Mouse (Mus musculus) spleen, adult 12 weeks (tissue): ENCODE measurements at regions not wholly inside any gene's neighbourhood (a gene's known extent, or its start where the extent isn't known, plus 50 kb on each side); places are given as distances from the start of the nearest gene placed in this dataset.
"Not testable (repeated sequence)": the region's sequence is repeated elsewhere in the genome, so short reads cannot be mapped to it uniquely, and the experiment has no call there.

ENCODE experiments used
- DNase-seq: peaks from one replicate; pipeline ENCODE4 v3.0.0; 2022; ENCODE audit warnings: low spot score

DNA sequence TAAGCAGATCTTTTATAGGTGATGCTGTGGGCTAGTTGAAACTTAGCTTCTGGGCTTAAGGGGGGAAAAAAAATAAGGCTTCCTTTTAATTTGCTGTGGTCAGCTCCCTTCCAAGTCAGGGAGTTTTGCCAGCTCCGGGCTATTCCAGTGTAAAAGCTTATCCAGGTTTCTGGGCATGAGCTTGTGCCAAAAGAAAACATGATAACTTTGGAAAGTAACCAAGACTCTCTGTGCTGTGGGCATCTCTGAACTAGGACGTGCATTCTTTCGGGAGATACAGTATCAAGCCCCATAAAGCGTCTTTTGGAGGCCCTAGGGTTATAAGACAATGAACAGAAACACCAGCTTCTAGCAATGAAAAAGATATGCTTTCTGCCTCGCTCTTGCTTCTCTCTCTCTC, 114.6 kb upstream of the Dyrk2 start:
- DNase-seq: no peak

GRCm38 (mm10) chr10:118981446-118981845, 111.4 kb upstream of the Dyrk2 start:
- no peak for DNase-seq

- no peak for DNase-seq
Observed at GRCm38 (mm10) chr10:118979339-118979738, 109.3 kb upstream of the Dyrk2 start.

GRCm38 (mm10) chr10:118978181-118978743, 108.3 kb upstream of the Dyrk2 start:
- no peak for DNase-seq

DNA sequence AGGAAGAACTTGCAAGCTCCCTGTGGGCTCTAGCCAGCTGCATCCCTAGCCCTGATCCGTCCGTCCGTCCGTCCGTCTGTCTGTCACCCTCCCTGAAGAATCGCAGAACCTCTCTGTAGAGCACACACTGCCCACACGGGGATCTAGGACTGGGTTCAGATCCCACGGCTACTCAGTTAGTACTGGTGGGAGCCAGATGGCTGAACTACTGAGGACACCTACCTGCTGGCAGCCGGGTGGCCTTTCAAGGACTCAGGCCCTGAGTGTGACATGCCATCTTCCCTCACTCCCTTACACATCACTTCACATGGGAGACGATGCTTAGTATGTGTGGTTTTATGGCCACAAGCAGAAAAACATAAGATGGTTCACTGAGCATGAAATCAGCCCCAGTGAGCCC, 106.4 kb upstream of the Dyrk2 start:
- no peak for DNase-seq

- no peak for DNase-seq
Observed at GRCm38 (mm10) chr10:118975772-118976171, 105.8 kb upstream of the Dyrk2 start.

DNA sequence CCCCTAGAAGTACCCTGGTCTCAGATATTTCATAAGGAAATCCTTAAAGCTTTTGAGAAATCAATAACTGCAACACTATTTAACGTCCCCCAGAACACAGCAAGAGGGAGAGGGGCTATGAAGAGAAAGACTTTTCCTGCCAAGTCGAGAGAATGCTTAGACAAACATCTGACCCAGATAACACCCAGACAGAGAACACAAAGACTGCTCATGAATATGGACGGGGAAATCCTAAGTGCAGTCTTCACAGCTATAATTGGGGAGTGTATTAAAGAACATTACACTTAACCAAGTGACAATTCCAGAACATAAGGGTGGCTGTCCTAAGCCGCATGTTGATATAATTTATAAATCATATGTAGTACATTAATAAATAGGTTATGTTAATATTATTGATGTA, 103.3 kb upstream of the Dyrk2 start:
- no peak for DNase-seq

DNA sequence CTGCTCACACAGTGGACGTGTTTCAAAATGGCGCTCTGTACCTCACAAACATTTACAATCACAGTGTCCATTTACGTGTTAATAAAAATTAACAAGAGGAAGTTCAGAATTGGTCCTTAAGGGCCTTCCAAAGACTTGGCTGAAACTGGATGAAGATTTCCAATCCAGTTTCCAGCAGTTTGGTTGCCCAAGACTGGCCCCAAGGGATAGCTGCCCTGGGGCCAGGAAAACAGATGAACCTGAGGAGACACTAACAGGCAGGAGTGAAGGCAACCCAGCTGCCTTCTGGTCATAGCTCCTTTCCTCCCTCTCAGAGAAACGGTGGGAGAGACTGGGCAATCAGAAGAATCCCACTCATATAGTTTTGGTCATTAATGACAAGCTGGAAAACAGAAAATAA, 102.6 kb upstream of the Dyrk2 start:
- DNase-seq: no peak

GRCm38 (mm10) chr10:118970457-118971175, 100.6 kb upstream of the Dyrk2 start:
- no peak for DNase-seq

DNA sequence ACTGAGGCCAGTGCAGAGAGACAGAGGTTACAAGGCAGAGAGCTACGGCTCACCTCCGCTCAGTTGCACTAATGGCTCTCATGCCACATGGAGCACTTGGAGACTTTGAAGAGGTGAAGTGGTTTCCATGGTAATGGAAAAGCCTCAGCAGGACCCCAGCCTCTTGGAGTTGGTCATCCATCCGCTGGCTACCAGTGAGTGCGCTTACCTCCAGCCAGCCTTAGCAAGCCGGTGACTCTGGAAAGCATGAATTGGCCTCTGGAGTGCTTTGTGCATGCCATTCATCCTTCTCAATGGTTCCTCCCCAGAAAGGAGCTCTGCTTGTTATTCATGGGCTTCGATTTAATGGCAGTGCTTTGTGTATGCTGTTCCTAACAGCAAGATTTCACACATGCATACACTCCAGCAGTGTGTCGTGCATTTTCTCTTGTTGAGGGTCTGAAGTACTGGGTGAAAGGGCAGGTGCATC, 91.7 kb upstream of the Dyrk2 start:
- no peak for DNase-seq

GRCm38 (mm10) chr10:118960076-118960475, 90.1 kb upstream of the Dyrk2 start:
- no peak for DNase-seq

DNA sequence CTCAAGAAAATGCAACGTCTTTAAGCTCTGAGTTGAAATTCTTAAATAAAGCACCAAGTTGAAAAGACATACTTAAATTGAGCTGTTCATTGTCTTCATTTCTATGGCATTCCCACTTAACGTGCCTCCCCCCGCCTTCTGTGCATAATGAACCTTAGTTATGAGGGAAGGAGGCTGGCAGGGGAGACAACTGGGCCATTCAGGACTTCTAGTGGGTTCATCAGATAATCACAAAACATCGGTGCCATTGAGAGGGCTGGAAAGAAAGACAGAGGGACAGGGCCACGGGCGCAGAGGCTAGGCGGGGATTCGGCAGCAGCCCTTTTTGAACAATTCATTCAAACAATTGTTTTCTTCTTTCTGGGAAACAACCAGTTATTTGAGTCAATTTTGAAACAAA, 89.6 kb upstream of the Dyrk2 start:
- no peak for DNase-seq

GRCm38 (mm10) chr10:118956352-118956751, 86.3 kb upstream of the Dyrk2 start:
- DNase-seq: no peak

DNA sequence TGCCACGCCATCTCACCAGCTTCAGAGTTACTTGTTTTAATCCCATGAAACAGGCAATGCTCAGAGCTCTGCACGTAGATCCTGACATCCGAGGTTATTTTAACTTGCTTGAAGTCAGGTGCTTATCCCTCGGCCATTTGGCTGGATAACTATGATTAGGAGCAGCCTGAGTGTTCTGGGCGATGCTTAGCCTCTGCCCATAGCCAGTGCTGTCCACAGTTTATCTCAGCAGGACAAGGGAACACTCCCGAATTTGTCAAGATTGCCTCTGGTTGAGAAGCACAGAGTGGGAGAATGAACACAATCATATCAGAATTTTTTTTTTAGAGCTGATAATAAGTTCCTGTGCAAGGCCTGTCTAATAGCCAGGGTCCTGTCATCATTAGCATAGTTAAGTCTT, 83.4 kb upstream of the Dyrk2 start:
- DNase-seq: no peak

DNA sequence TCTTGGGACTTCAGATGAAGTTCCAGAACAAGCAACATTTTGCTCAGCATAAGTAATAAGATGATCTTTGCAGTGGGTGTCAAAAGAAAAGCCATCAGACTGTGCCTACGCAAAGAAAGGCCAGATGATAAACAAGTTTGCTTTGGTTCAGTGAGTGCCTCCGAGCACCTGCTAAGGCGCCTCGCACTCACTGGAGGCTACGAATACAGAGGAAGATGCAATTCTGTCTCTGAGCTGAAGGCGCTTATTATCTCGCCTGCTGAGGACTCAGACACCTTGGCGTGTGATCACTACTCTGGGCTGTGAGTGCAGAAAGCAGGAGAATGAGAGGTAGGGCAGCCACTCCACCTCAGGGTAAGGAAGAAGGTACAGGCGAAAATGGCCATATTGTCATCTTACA, 82.7 kb upstream of the Dyrk2 start:
- no peak for DNase-seq

DNA sequence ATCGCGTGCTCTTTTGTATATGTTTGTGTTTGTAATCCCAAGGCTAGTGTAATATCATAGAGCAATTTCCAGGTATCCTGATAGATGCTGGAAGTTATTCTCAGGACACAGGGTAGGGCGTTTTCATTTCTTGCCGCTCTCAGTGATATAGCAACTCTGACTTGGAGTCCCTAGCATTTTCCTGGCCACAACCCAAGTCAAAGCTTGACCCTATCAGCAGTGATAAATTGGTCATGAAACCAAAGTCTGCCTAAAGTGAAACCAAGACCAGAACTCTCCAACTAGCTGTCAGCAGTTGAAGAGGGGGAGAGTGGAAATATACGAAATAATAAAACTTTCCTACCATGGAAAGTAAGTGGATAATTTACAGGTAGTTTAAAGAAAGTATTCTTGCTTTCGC, 77.7 kb upstream of the Dyrk2 start:
- no peak for DNase-seq

GRCm38 (mm10) chr10:118947016-118947674, 77.1 kb upstream of the Dyrk2 start:
- DNase-seq: no peak

DNA sequence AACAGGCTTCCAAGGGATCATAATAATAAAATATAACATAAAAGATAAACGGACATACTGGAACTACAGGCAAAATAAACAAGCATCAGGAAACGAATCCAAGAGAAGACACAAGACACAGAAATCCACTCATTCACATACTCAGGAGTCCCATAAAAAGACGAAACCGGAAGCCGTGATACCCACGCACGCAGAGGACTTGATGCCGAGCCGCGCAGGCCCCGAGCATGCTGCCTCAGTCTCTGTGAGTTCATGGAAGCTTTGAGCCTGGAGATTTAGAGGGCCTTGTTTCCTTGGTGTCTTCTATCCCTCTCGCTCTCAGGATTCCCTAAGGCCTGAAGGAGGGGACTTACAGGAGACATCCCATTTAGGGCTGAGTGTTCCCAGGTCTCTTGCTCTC, 57.3 kb upstream of the Dyrk2 start:
- DNase-seq: no peak

- DNase-seq: no peak
Observed at GRCm38 (mm10) chr10:118923473-118924185, 53.6 kb upstream of the Dyrk2 start.

DNA sequence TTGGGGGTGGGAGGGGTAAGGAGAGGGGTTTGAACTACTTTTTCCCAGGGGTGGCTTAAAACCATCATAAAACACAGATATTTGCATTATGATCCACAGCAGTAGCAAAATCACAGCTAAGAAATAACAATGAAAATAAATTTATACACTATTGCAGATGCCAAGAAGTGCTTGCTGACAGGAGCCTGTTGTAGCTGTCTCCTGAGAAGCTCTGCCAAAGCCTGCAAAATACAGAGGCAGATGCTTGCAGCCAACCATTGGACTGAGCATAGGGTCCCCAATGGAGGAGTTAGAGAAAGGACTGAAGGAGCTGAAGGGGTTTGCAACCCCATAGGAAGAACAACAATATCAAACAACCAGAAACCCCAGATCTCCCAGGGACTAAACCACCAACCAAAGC, 52.1 kb upstream of the Dyrk2 start:
- DNase-seq: not testable (repeated sequence)
